Mouse (Mus musculus) MEL (cell line): ENCODE results near the gene Uckl1. TPM values are rescaled to one million over a fixed set of nuclear protein-coding genes. Genes with fewer than 3 reads are reported as not detected.
A peak's percentile ranks its signal among the peaks of the same experiment; 100 is the strongest.

Experiments
- DNase-seq: peaks from one replicate; pipeline ENCODE4 v3.0.0; 2011; ENCODE audit warnings: low read depth, low spot score
- H3K27ac ChIP-seq: 2 replicates; pipeline ENCODE4 v1.5.1; 2012; ENCODE audit warnings: low read depth, mild to moderate bottlenecking, control low read depth, low read length, moderate library complexity; ENCODE audit not compliant: control insufficient read depth
- H3K27me3 ChIP-seq, 2 experiments: fragments of 150-350 bp in 1 of 2; sonication (generic) in 1 of 2; 2 replicates each; pipeline ENCODE4 v1.6.1; 2012; ENCODE audit warnings: low read length in 2 of 2, mild to moderate bottlenecking in 2 of 2, improper control_type of control experiment in 1 of 2, moderate library complexity in 1 of 2; ENCODE audit not compliant: insufficient read depth in 2 of 2, control insufficient read depth in 1 of 2
- H3K36me3 ChIP-seq, 2 experiments: 2 replicates each; pipeline ENCODE4 v1.6.1; 2012 to 2014; ENCODE audit warnings: low read length in 2 of 2, improper control_type of control experiment in 1 of 2, inconsistent platforms in 1 of 2, mild to moderate bottlenecking in 1 of 2; ENCODE audit not compliant: insufficient read depth in 2 of 2, control insufficient read depth in 1 of 2
- H3K4me1 ChIP-seq, 2 experiments: fragments of 150-350 bp in 1 of 2; sonication (generic) in 1 of 2; 2 replicates each; pipeline ENCODE4 v1.6.1; 2012; ENCODE audit warnings: low read length in 2 of 2, improper control_type of control experiment in 1 of 2, mild to moderate bottlenecking in 1 of 2; ENCODE audit not compliant: insufficient read depth in 2 of 2, control insufficient read depth in 1 of 2
- H3K4me3 ChIP-seq, 2 experiments: fragments of 150-350 bp in 1 of 2; sonication (generic) in 1 of 2; 2 replicates each; pipeline ENCODE4 v1.5.1; 2012; ENCODE audit warnings: low read depth in 2 of 2, low read length in 2 of 2, mild to moderate bottlenecking in 2 of 2, moderate library complexity in 2 of 2, control low read depth in 1 of 2, improper control_type of control experiment in 1 of 2; ENCODE audit not compliant: control insufficient read depth in 1 of 2, insufficient read depth in 1 of 2
- H3K79me2 ChIP-seq: 2 replicates; pipeline ENCODE4 v1.6.1; 2012; ENCODE audit warnings: mild to moderate bottlenecking, low read length, moderate library complexity; ENCODE audit not compliant: control insufficient read depth, poor library complexity, insufficient read depth
- H3K9ac ChIP-seq: 2 replicates; pipeline ENCODE4 v1.6.1; 2012; ENCODE audit warnings: low read depth, mild to moderate bottlenecking, control low read depth, low read length, moderate library complexity; ENCODE audit not compliant: control insufficient read depth, poor library complexity, severe bottlenecking
- H3K9me3 ChIP-seq: fragments of 150-350 bp; sonication (generic); replicated peaks from 2 replicates; pipeline ENCODE4 v1.6.1; 2012; ENCODE audit warnings: mild to moderate bottlenecking, low read length, improper control_type of control experiment, moderate library complexity; ENCODE audit not compliant: insufficient read depth
- BHLHE40 ChIP-seq: IDR thresholded peaks from 2 replicates; pipeline ENCODE4 v1.6.1; 2012; ENCODE audit warnings: low read depth, mild to moderate bottlenecking, inconsistent platforms, low read length, improper control_type of control experiment, borderline replicate concordance
- CTCF ChIP-seq, 3 experiments: IDR thresholded peaks in 2 of 3; conservative IDR thresholded peaks in 1 of 3; 2 replicates each; pipeline ENCODE4 v1.5.1; 2011 to 2012; ENCODE audit warnings: low read length in 3 of 3, low read depth in 2 of 3, mild to moderate bottlenecking in 2 of 3, improper control_type of control experiment in 1 of 3, inconsistent platforms in 1 of 3, mixed read lengths in 1 of 3, moderate library complexity in 1 of 3; ENCODE audit not compliant: control insufficient read depth in 1 of 3, insufficient read depth in 1 of 3, poor library complexity in 1 of 3, severe bottlenecking in 1 of 3
- EP300 ChIP-seq, 2 experiments: IDR thresholded peaks; 2 replicates each; pipeline ENCODE4 v1.6.1; 2011; ENCODE audit warnings: improper control_type of control experiment in 2 of 2, low read length in 2 of 2, low read depth in 1 of 2, mild to moderate bottlenecking in 1 of 2
- HCFC1 ChIP-seq: IDR thresholded peaks from 2 replicates; pipeline ENCODE4 v1.6.1; 2012; ENCODE audit warnings: low read depth, mild to moderate bottlenecking, inconsistent platforms, low read length, improper control_type of control experiment, moderate library complexity
- JUND ChIP-seq: IDR thresholded peaks from 2 replicates; pipeline ENCODE4 v1.6.1; 2011; ENCODE audit warnings: low read depth, mild to moderate bottlenecking, improper control_type of control experiment, low read length
- KAT2A ChIP-seq: conservative IDR thresholded peaks from 2 replicates; pipeline ENCODE4 v1.6.1; 2012; ENCODE audit warnings: low read depth, low read length, improper control_type of control experiment, inconsistent platforms
- MAFK ChIP-seq: IDR thresholded peaks from 2 replicates; pipeline ENCODE4 v1.6.1; 2011; ENCODE audit warnings: low read depth, mild to moderate bottlenecking, low read length, improper control_type of control experiment, borderline replicate concordance
- MAX ChIP-seq: IDR thresholded peaks from 2 replicates; pipeline ENCODE4 v1.6.1; 2011; ENCODE audit warnings: low read length, improper control_type of control experiment
- MYC ChIP-seq: IDR thresholded peaks from 2 replicates; pipeline ENCODE4 v1.6.1; 2011; ENCODE audit warnings: low read depth, mild to moderate bottlenecking, low read length, improper control_type of control experiment, moderate library complexity
- NELFE ChIP-seq: IDR thresholded peaks from 2 replicates; pipeline ENCODE4 v1.6.1; 2011; ENCODE audit warnings: low read depth, low read length, improper control_type of control experiment
- RAD21 ChIP-seq: IDR thresholded peaks from 2 replicates; pipeline ENCODE4 v1.6.1; 2011; ENCODE audit warnings: mild to moderate bottlenecking, low read depth, low read length, improper control_type of control experiment
- RCOR1 ChIP-seq: IDR thresholded peaks from 2 replicates; pipeline ENCODE4 v1.6.1; 2012; ENCODE audit warnings: low read depth, mild to moderate bottlenecking, inconsistent platforms, low read length, improper control_type of control experiment
- TAL1 ChIP-seq: IDR thresholded peaks from 2 replicates; pipeline ENCODE4 v1.6.1; 2012; ENCODE audit warnings: mild to moderate bottlenecking, inconsistent platforms, low read length, moderate library complexity, mixed read lengths
- TBP ChIP-seq: IDR thresholded peaks from 2 replicates; pipeline ENCODE4 v1.8.0; 2011; ENCODE audit warnings: low read depth, low read length, improper control_type of control experiment
- UBTF ChIP-seq: IDR thresholded peaks from 2 replicates; pipeline ENCODE4 v1.6.1; 2012; ENCODE audit warnings: low read depth, mild to moderate bottlenecking, inconsistent platforms, low read length, improper control_type of control experiment, moderate library complexity, borderline replicate concordance; ENCODE audit not compliant: insufficient read depth
- USF1 ChIP-seq: IDR thresholded peaks from 2 replicates; pipeline ENCODE4 v1.6.1; 2014; ENCODE audit warnings: low read depth, mild to moderate bottlenecking, inconsistent platforms, low read length, improper control_type of control experiment, moderate library complexity
- ZMIZ1 ChIP-seq: IDR thresholded peaks from 2 replicates; pipeline ENCODE4 v1.6.1; 2012; ENCODE audit warnings: low read depth, mild to moderate bottlenecking, inconsistent platforms, low read length, improper control_type of control experiment, moderate library complexity
- polyA plus RNA-seq, 2 experiments: library from polyadenylated mRNA; stranded (reverse) in 1 of 2; unstranded in 1 of 2; fragments of >175 nt in 1 of 2; fragments of >200 nt in 1 of 2; gene quantifications; 2 replicates each; pipeline versions ENCODE4 v1.2.1 to v1.2.4; 2012; ENCODE audit warnings: low replicate concordance in 2 of 2, low read depth in 1 of 2; ENCODE audit not compliant: insufficient read length in 2 of 2, insufficient read depth in 1 of 2, missing spikeins in 1 of 2
- total RNA-seq: library from RNA; depleted of rRNA; stranded (reverse); fragments of 300-350 nt; gene quantifications from 2 replicates; pipeline ENCODE4 v1.2.3, GENCODE M21; 2012

The Uckl1 gene
- total and polyA plus RNA-seq, 3 experiments, result 15.2 to 24.6 TPM; not detected in 1

- no peak overlapping the region for H3K4me3 ChIP-seq
Measured at GRCm38 (mm10) chr2:181541761-181542380, 42.8 kb downstream of the Uckl1 start.

DNA sequence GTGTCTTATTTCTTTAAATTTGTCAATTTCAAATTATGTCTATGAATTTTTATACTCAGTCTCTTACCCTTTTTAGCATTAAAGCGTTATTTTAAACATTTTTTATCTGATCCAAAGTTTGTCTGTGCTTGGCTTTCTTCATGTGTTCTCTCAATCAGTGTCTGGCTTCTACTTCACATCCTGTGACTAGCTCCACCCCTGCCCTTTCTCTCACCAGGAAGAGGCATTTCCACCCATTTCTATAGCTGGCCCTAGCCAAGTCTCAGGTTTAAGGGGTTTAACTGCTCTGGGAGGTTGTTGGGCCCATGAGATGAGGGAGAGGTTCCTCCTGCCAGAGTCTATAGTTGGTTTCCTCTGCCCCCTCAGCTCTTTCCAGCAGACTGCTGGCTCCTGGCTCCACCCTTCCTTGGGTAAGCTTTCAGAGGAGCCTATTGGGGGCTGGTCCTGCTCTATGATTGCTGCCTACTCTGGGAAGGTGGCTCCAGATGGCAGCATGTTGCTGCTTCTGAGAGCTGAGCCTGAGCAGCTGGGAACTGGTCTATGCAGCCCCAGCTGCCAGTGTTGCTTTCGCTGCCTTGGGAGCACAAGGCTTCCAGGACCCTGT lies 47.1 kb downstream of the Uckl1 start:
- Histone ChIP-seq H3K27me3 (no peaks in the 10 kb centered on the region), H3K4me3 (no peak overlapping the region), H3K36me3 (peaks cover 9 to 13% of the 10 kb centered on the region in 2 experiments), H3K9ac (no peak overlapping the region), H3K27ac (peak overlapping the region; percentile 19; the same call in 1 of the 2 replicates), H3K79me2 (peaks cover 52% of the 10 kb centered on the region), H3K4me1 (peaks cover 0 to 9% of the 10 kb centered on the region in 2 experiments; a peak in 3 of 4 replicates), H3K9me3 (no peaks in the 10 kb centered on the region)
- DNase-seq, result peak; percentile 29
- TF ChIP-seq MYC (no peak), NELFE (no peak), EP300 (IDR thresholded peaks at IDR 0.05; ENCODE audit: low read depth in 1 of 2, low read length in 2 of 2) (no peak), KAT2A (no peak), USF1 (no peak), RAD21 (no peak), BHLHE40 (no peak), UBTF (no peak), JUND (no peak), HCFC1 (no peak), TAL1 (no peak), RCOR1 (no peak), CTCF (IDR thresholded peaks at IDR 0.05 in 2 of 3, conservative IDR thresholded peaks at IDR 0.05 in 1 of 3; ENCODE audit: control insufficient read depth in 1 of 3, insufficient read depth in 1 of 3, low read depth in 2 of 3, low read length in 3 of 3, poor library complexity in 1 of 3, severe bottlenecking in 1 of 3) (no peak), ZMIZ1 (no peak), TBP (no peak), MAX (no peak)

More at GRCm38 (mm10) chr2:181541761-181542380, 42.8 kb downstream of the Uckl1 start:
- no peak for DNase-seq
- Histone ChIP-seq H3K27ac (no peak overlapping the region), H3K4me1 (peaks cover 0 to 6% of the 10 kb centered on the region in 2 experiments; a peak in 3 of 4 replicates), H3K27me3 (no peaks in the 10 kb centered on the region), H3K9ac (no peak overlapping the region), H3K36me3 (peaks cover 7 to 23% of the 10 kb centered on the region in 2 experiments), H3K79me2 (peaks cover 37% of the 10 kb centered on the region), H3K9me3 (no peaks in the 10 kb centered on the region)
- TF ChIP-seq MYC (no peak), RAD21 (no peak), MAFK (no peak)
